Mouse (Mus musculus): ENCODE measurements around the gene Slc43a2.

Slc43a2 gene

GRCm38 (mm10) chr11:75619133-75619532 is 87.6 kb downstream of the Slc43a2 start:
- DNase-seq, result no peak

GRCm38 (mm10) chr11:75620136-75620780 is 88.8 kb downstream of the Slc43a2 start:
- peak; percentile 50 for DNase-seq

GRCm38 (mm10) chr11:75621426-75621825 is 89.9 kb downstream of the Slc43a2 start:
- no peak for DNase-seq

- no peak for DNase-seq
These were observed 91.3 kb downstream of the Slc43a2 start for GRCm38 (mm10) chr11:75622588-75623329.

GRCm38 (mm10) chr11:75624102-75624554 is 92.6 kb downstream of the Slc43a2 start:
- DNase-seq, result no peak

GRCm38 (mm10) chr11:75625820-75626219 is 94.3 kb downstream of the Slc43a2 start:
- peak; percentile 71 for DNase-seq

All from layer of hippocampus, adult 9-11 months (tissue).